Mouse (Mus musculus) limb, embryonic 14.5 days (tissue): ENCODE data around the gene Rpl3l. TPM values are rescaled to one million over a fixed set of nuclear protein-coding genes. Genes with fewer than 3 reads are reported as not detected.
A peak's percentile ranks its signal among the peaks of the same experiment; 100 is the strongest.

ENCODE experiments used
- ATAC-seq: fragments of 200-750 bp; cut with Nextera tagmentation; 2 replicates; pipeline ENCODE4 v1.8.0; 2017; ENCODE audit warnings: low read depth, moderate number of reproducible peaks, moderate TSS enrichment; ENCODE audit not compliant: low FRiP score
- DNase-seq: peaks from one replicate; pipeline ENCODE4 v3.0.0-alpha.2; 2015; ENCODE audit warnings: low spot score
- H3K27ac ChIP-seq: fragments of 300-500 bp; sonication (generic); replicated peaks from 2 replicates; pipeline ENCODE4 v1.5.1; 2014; ENCODE audit warnings: low read depth, mild to moderate bottlenecking, low read length, moderate library complexity, mixed read lengths
- H3K27me3 ChIP-seq: fragments of 300-500 bp; sonication (generic); 2 replicates; pipeline ENCODE4 v1.6.1; 2014; ENCODE audit warnings: low read length, mixed read lengths; ENCODE audit not compliant: control insufficient read depth, insufficient read depth
- H3K36me3 ChIP-seq: fragments of 300-500 bp; sonication (generic); 2 replicates; pipeline ENCODE4 v1.6.1; 2014; ENCODE audit warnings: mild to moderate bottlenecking, low read length, moderate library complexity, mixed read lengths; ENCODE audit not compliant: control insufficient read depth, insufficient read depth
- H3K4me1 ChIP-seq: fragments of 300-500 bp; sonication (generic); 2 replicates; pipeline ENCODE4 v1.6.1; 2014; ENCODE audit warnings: antibody characterized with exemption, low read length, mixed read lengths; ENCODE audit not compliant: control insufficient read depth, insufficient read depth
- H3K4me2 ChIP-seq: fragments of 300-500 bp; sonication (generic); replicated peaks from 2 replicates; pipeline ENCODE4 v1.6.1; 2014; ENCODE audit warnings: low read depth, mild to moderate bottlenecking, low read length, moderate library complexity; ENCODE audit not compliant: severe bottlenecking
- H3K4me3 ChIP-seq: fragments of 300-500 bp; sonication (generic); replicated peaks from 2 replicates; pipeline ENCODE4 v1.5.1; 2014; ENCODE audit warnings: low read length
- H3K9ac ChIP-seq: fragments of 300-500 bp; sonication (generic); 2 replicates; pipeline ENCODE4 v1.6.1; 2014; ENCODE audit warnings: mild to moderate bottlenecking, low read depth, low read length, moderate library complexity; ENCODE audit not compliant: severe bottlenecking
- H3K9me3 ChIP-seq: fragments of 300-500 bp; sonication (generic); 2 replicates; pipeline ENCODE4 v1.6.1; 2016; ENCODE audit warnings: low read length; ENCODE audit not compliant: control insufficient read depth
- POLR2A ChIP-seq: fragments of 200-500 bp; IDR thresholded peaks from 2 replicates; pipeline ENCODE4 v1.8.0; 2012; ENCODE audit warnings: inconsistent platforms, mild to moderate bottlenecking, moderate library complexity, borderline replicate concordance; ENCODE audit not compliant: insufficient read depth, insufficient read length; ENCODE audit errors: extremely low read depth
- WGBS: fragments of 180-500 bp; shearing (Covaris S2); extraction: QIAGEN DNeasy Blood & Tissue Kit; methylation state at CpG from one replicate; pipeline ENCODE4 v1.1.7; 2014; 5-methylcytosine and 5-hydroxymethylcytosine counted together
- polyA plus RNA-seq, 2 experiments: library from polyadenylated mRNA; depleted of rRNA in 1 of 2; stranded (reverse) in 1 of 2; unstranded in 1 of 2; fragments of >200 nt; fragmentation: Nextera tagmentation in 1 of 2; extraction: Ambion mirVana in 1 of 2; gene quantifications; 2 replicates each; pipeline versions ENCODE4 v1.2.1 to v1.2.3; 2012 to 2014

Rpl3l gene
- polyA plus RNA-seq, 2 experiments: not detected

DNA sequence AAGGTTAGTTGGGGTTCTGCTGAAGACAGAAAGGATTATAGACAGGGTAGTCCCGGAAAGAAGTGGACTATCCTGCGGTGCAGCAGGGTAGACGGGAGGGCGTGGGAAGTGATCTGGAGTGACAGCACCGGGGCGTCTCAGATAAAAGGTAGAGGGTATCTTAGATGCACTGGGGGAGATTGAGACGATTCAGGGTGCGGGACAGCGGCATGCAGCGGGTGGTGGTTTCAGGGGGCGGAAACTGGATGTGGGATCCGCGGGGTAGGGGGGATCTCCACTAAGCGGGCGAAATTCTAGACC, 3.8 kb upstream of the Rpl3l start:
- Histone ChIP-seq H3K27ac (peak overlapping the region; percentile 61; the same call in 1 of the 2 replicates), H3K27me3 (no peaks in the 10 kb centered on the region), H3K36me3 (peaks cover 17% of the 10 kb centered on the region), H3K4me1 (peaks cover 19% of the 10 kb centered on the region), H3K4me2 (peak overlapping the region; percentile 79), H3K4me3 (peak overlapping the region; percentile 81), H3K9ac (peak overlapping the region; percentile 85), H3K9me3 (no peaks in the 10 kb centered on the region)
- no peak for TF ChIP-seq POLR2A
- DNase-seq (no peak), ATAC-seq (no peak)
- WGBS: 1% methylated on average over 15 of the region's 15 CpGs

DNA sequence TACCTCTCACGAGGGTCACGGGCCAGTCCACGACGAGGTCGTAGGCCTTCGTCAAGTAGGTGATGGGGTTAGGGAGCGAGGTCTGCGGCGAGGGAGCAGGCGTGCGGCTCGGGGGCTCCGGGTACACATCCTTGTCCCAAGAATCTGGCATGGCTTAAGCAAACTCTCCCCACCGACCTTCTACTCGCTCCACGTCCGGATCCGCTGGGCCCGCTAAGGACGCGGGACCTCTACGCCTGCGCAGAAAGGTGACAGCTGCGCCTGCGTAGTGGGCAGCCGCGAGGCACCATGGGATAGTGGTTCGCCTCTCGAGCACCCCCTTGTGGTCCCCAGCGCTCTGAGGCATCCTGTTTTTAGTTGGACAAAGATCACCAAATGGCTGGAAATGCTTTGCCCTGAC, 3.4 kb upstream of the Rpl3l start, which contains the start of gene Ndufb10:
Ndufb10 (minus strand) TSS at position 295 of the 400 bp plus-strand sequence.
- Histone ChIP-seq H3K4me2 (peak within 1 kb of the TSS; percentile 79), H3K4me3 (peak within 1 kb of the TSS; percentile 81), H3K9me3 (no peaks in the 10 kb centered on the region), H3K27ac (peak within 1 kb of the TSS; percentile 61), H3K9ac (peak within 1 kb of the TSS; percentile 85), H3K27me3 (no peaks in the 10 kb centered on the region), H3K36me3 (peaks cover 17% of the 10 kb centered on the region), H3K4me1 (peaks cover 17% of the 10 kb centered on the region)
- DNase-seq (peak; percentile 97), ATAC-seq (peak; percentile 56)
- 0% methylated on average over 28 of the region's 30 CpGs for WGBS
- TF ChIP-seq POLR2A: peak; percentile 62; the same call in 1 of the 2 replicates

GRCm38 (mm10) chr17:24725637-24726390, 1.8 kb upstream of the Rpl3l start:
- H3K9ac ChIP-seq: no peak overlapping the region
- whole genome bisulfite sequencing: 75% methylated on average over 3 of the region's 3 CpGs
- H3K9me3 ChIP-seq: no peaks in the 10 kb centered on the region
- ATAC-seq (no peak), DNase-seq (no peak)
- no peak for TF ChIP-seq POLR2A
- H3K4me1 ChIP-seq: peaks cover 17% of the 10 kb centered on the region
- peaks cover 17% of the 10 kb centered on the region for H3K36me3 ChIP-seq
- H3K27me3 ChIP-seq: no peaks in the 10 kb centered on the region
- no peak overlapping the region for H3K4me3 ChIP-seq
- no peak overlapping the region for H3K27ac ChIP-seq
- H3K4me2 ChIP-seq: no peak overlapping the region

DNA sequence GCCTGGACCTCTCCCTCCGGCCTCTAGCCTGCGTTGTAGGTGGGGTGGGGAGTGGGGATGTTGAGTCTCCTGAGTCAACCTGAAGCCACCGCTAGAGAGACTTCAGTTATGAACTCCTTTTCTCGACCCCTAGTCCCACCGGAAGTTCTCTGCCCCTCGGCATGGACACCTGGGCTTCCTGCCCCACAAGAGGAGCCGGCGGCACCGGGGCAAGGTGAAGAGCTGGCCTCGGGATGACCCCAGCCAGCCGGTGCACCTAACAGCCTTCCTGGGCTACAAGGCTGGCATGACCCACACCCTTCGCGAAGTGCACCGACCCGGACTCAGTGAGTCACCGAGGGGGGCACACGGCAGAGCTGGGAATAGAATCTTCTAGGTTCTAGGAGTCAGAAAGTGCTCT, 564 bp downstream of the Rpl3l start:
- DNase-seq (no peak), ATAC-seq (no peak)
- Histone ChIP-seq H3K9me3 (no peaks in the 10 kb centered on the region), H3K27ac (no peak overlapping the region), H3K36me3 (no peaks in the 10 kb centered on the region), H3K27me3 (no peaks in the 10 kb centered on the region), H3K9ac (no peak overlapping the region), H3K4me2 (no peak overlapping the region), H3K4me1 (peaks cover 5% of the 10 kb centered on the region), H3K4me3 (no peak overlapping the region)
- TF ChIP-seq POLR2A: no peak
- 70% methylated on average over 17 of the region's 17 CpGs for WGBS

DNA sequence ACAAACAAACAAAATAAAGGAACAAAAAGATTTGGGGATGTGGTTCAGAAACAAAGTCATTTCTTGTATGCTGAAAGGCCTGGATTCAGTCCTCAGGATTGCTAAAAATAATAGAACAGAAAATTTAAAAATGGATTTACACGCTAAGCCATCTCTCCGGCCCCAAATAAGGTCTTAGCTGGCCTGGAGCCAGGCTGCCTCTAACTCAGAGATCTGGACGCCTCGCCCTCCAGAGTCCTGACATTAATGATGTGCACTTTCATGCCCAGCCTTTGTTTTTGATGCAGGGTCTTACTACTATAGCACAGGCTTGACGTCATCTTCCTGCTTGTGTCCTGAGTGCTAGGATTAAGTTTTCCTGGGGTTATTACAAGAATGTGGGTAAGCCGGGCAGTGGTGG, 1.4 kb downstream of the Rpl3l start:
- DNase-seq (no peak), ATAC-seq (no peak)
- Histone ChIP-seq H3K4me3 (no peak overlapping the region), H3K4me1 (no peaks in the 10 kb centered on the region), H3K27me3 (no peaks in the 10 kb centered on the region), H3K9ac (no peak overlapping the region), H3K9me3 (no peaks in the 10 kb centered on the region), H3K36me3 (no peaks in the 10 kb centered on the region), H3K27ac (no peak overlapping the region), H3K4me2 (no peak overlapping the region)
- TF ChIP-seq POLR2A: no peak
- WGBS: 80% methylated on average over 6 of the region's 6 CpGs
